27 mouse cellular contexts compared by ENCODE assay signal in the genomic region with DNA sequence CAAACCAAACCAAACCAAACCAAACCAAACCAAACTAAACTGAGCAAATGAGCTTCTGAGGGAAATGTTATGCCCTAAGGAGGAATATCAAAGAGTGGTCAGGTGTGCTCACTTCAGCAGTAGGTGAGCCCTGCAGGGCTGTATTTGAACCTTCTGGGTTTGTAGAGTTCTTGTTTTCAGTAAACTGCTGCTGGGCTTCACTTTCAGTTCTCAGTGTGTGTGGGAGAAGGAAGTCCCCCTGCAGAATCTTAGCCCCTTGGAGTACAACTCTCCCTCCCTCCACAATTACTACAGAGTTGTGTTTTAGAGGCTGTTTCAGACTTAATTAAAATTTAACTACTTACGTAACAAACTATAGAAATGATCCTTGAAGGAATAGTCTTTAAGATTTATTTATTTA. TPM values are rescaled to one million over a fixed set of nuclear protein-coding genes. Genes with fewer than 3 reads are reported as not detected.
"Had no signal": no experiment of that assay in that cellular context is flagged by ENCODE, and none has a peak within 500 bp of the region (broad histone marks: within the 10 kb centered on the region; RNA-seq: fewer than 3 reads in every experiment).

No protein-coding gene starts in this region.

- H3K27me3 ChIP-seq: embryonic facial prominence, embryonic 12.5 days; embryonic facial prominence, embryonic 13.5 days; embryonic facial prominence, embryonic 15.5 days; forebrain, embryonic 12.5 days; forebrain, embryonic 13.5 days; forebrain, embryonic 15.5 days had no signal

- H3K9ac ChIP-seq: embryonic facial prominence, embryonic 12.5 days; embryonic facial prominence, embryonic 13.5 days; embryonic facial prominence, embryonic 15.5 days; forebrain, embryonic 12.5 days; forebrain, embryonic 13.5 days; forebrain, embryonic 15.5 days; forebrain, postnatal 0 days had no signal

- H3K36me3 ChIP-seq: embryonic facial prominence, embryonic 10.5 days; embryonic facial prominence, embryonic 12.5 days; embryonic facial prominence, embryonic 13.5 days; embryonic facial prominence, embryonic 15.5 days; forebrain, embryonic 10.5 days; forebrain, embryonic 12.5 days; forebrain, embryonic 15.5 days had no signal

- DNase-seq: cerebellum, adult 9-11 months; cerebellum, postnatal 10 days; cerebellum, postnatal 14 days; cerebellum, postnatal 25 days; cerebellum, postnatal 36 days; embryo, embryonic 11 days; forebrain, postnatal 0 days; gastrocnemius, adult 2 months; gastrocnemius, postnatal 10 days; gastrocnemius, postnatal 14 days; gastrocnemius, postnatal 25 days; gastrocnemius, postnatal 36 days; heart, adult 11 months; heart, adult 18-20 months; heart, adult 2 months had no signal

- H3K27ac ChIP-seq: embryonic facial prominence, embryonic 10.5 days; embryonic facial prominence, embryonic 12.5 days; embryonic facial prominence, embryonic 13.5 days; embryonic facial prominence, embryonic 15.5 days; forebrain, embryonic 10.5 days; forebrain, embryonic 12.5 days; forebrain, embryonic 13.5 days; forebrain, embryonic 15.5 days; gastrocnemius, adult 2 months; heart, adult 2 months had no signal

- H3K4me2 ChIP-seq: embryonic facial prominence, embryonic 12.5 days; embryonic facial prominence, embryonic 13.5 days; embryonic facial prominence, embryonic 15.5 days; forebrain, embryonic 12.5 days; forebrain, embryonic 13.5 days; forebrain, embryonic 15.5 days had no signal

- ATAC-seq: forebrain, embryonic 13.5 days; forebrain, embryonic 14.5 days; forebrain, embryonic 15.5 days; forebrain, embryonic 16.5 days; forebrain, postnatal 0 days had no signal

- H3K4me3 ChIP-seq: embryonic facial prominence, embryonic 10.5 days; embryonic facial prominence, embryonic 12.5 days; embryonic facial prominence, embryonic 13.5 days; embryonic facial prominence, embryonic 15.5 days; erythroblast, embryonic 14.5 days; forebrain, embryonic 10.5 days; forebrain, embryonic 12.5 days; forebrain, embryonic 13.5 days; forebrain, embryonic 15.5 days; gastrocnemius, adult 2 months; heart, adult 2 months had no signal

- H3K9me3 ChIP-seq: embryonic facial prominence, embryonic 10.5 days; embryonic facial prominence, embryonic 12.5 days; embryonic facial prominence, embryonic 13.5 days; embryonic facial prominence, embryonic 15.5 days; forebrain, embryonic 10.5 days; forebrain, embryonic 12.5 days; forebrain, embryonic 13.5 days; forebrain, embryonic 15.5 days had no signal

RNA-seq across cellular contexts. Expression of gene Hist1h2ag, which starts 11.0 kb away (rescaled TPM):
- polyA plus RNA-seq: heart, adult 2 months had no signal

RNA-seq across cellular contexts. Expression of gene Hist1h2bk, which starts 18.1 kb away (rescaled TPM):
- polyA plus RNA-seq: heart, adult 2 months had no signal

RNA-seq across cellular contexts. Expression of gene Hist1h2ah, which starts 18.4 kb away (rescaled TPM):
- polyA plus RNA-seq: forebrain, embryonic 16.5 days; frontal cortex, adult 2 months; heart, adult 2 months had no signal
